Mouse (Mus musculus) right cerebral cortex, postnatal 10 days (tissue): Measurements from ENCODE around the gene Tspyl3.
"Not testable (repeated sequence)": the region's sequence is repeated elsewhere in the genome, so short reads cannot be mapped to it uniquely, and the experiment has no call there.

Experiments
- DNase-seq, 2 experiments: peaks; one replicate each; pipeline ENCODE4 v3.0.0; 2021; ENCODE audit warnings: low spot score in 2 of 2

The Tspyl3 gene

GRCm38 (mm10) chr2:153224946-153225594, at the start of gene Tspyl3:
Gene Tspyl3, minus strand, starts transcription at chr2:153225441.
- peak; percentile 78 to 85 for DNase-seq

- DNase-seq, result no peak
Observed at GRCm38 (mm10) chr2:153274919-153275247, 49.6 kb upstream of the Tspyl3 start.

GRCm38 (mm10) chr2:153274200-153274918, 49.1 kb upstream of the Tspyl3 start:
- DNase-seq, result not testable (repeated sequence)

DNA sequence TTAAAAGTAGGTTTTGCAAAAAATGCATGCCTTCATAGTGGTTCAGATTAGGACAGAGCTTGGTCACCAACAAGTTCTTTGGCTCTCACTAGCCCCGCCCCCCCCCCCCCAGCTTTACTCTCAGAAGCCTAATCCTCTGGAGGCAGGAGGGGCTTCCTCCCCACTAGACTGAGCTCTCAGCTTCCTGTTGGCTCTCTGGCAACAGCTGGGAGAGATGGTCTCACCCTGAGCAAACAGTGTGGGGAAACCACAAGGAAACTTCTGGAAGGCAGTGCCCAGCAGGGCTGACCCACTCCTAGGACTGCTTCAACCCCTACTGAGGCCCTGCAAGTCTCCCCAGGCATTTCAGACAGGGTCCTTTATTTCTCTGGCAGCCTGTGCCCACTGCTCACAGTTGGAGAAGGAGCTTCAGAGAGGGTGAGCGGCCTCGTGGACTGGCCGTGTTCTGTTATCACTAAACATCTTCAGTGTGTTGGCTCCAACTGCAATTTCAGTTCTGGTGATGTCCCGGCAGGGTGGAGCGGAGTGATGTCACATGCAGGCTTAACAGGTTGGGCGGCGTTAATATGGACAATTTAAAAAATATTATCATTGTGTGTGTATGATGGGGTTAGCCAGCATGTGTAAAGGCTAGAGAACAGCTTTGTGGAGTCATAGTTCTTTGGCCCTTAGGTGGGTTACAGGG, 45.1 kb upstream of the Tspyl3 start:
- DNase-seq, result not testable (repeated sequence)

GRCm38 (mm10) chr2:153267331-153267730, 42.1 kb upstream of the Tspyl3 start:
- DNase-seq, result no peak

GRCm38 (mm10) chr2:153263053-153263452, 37.8 kb upstream of the Tspyl3 start:
- DNase-seq, result no peak

DNA sequence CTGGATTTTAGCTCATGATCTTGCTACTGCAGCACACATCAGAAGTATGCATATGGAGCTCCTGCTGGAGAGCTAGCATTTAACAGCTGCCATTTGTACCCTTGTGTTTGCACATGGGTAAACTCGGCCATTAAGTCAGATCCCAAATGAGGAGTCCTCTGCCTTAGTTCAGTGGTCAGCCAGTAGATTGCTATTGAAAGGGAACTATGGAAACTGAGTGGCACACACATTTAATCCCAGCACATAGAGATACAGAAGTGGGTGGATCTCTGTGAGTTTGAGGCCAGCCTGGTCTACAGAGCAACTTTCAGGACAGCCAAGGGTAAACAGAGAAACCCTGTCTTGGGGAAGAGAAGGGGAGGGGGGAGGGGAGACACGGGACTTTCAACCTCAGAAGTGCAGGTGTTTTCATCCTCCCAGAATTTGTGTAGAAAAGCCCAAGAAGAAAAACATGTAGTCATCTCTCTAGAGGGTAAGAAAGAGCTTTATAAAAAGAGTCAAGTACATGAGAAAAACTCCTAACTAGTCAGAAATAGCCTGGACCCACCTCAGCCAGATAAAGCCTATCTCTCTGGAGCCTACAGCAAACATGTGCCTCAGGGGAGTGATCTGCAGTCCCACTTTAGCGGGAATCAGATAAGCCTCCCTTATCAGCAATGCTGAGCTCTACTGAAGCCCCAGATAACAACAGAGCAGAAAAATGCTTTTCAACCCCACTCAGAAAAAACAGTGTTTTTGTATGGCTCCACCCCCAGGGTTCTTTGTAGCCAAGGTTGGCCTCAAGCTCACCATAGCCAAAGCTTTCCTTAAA, 34.8 kb upstream of the Tspyl3 start:
- DNase-seq, result no peak

DNA sequence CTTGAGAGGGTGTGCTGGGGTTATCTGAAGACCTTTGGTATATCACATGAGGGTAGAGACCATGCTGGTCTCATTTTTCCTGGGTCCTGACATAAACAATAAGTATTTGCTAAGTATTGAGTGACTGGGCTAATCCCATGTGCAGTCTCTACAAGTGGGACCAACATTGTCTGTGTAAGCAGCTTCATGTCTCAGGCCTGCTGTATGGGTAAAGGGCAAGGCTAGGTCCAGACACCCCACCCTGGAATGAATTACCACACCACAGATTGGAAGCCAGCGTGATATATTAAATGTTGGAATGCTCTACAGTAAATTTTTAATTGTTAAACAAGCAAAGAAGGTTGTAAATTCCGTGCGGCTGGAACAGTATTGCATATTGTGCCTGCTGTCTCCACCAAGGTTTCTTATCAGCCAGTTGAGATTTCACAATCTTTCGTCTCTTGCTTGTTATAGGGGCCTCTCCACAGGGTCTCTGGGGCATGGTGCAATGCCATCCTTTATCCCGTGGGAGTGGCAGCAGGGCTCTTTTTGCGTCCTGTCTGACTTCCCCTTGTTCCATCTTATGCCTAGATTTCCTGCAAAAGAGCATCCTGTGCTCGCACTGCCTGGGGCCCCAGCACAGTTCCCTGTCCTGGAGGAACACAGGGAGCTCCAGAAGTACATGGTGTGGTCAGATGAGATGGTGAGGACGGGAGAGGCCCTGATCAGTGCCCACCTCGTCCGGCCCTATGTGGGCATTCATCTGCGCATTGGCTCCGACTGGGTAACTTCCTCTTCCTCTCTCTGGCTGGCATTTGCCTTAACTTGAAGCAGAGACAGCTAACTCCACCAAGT, 34.0 kb upstream of the Tspyl3 start:
- no peak for DNase-seq

DNA sequence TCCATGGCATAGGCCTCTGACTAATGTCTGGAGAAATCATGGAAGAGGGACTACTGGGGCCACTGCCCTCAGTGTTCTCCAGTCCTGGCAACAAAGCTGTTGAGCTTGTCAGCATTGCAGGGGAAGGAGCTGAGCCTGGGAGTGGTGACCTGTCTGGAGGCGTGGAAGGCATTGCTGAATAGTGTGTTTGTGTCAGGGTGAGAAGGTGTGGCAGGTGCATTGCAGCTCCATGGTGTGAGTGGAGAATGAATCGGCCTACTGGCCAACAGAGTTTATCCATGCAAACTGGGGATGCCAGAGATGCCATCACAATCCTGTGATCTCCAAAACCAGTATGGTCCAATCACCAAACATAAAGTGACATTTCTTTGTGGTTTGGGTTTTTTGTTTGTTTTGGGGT, 31.4 kb upstream of the Tspyl3 start:
- no peak for DNase-seq

GRCm38 (mm10) chr2:153249751-153250150, 24.5 kb upstream of the Tspyl3 start:
- no peak for DNase-seq

- no peak for DNase-seq
Observed at GRCm38 (mm10) chr2:153242156-153242555, 16.9 kb upstream of the Tspyl3 start.

DNA sequence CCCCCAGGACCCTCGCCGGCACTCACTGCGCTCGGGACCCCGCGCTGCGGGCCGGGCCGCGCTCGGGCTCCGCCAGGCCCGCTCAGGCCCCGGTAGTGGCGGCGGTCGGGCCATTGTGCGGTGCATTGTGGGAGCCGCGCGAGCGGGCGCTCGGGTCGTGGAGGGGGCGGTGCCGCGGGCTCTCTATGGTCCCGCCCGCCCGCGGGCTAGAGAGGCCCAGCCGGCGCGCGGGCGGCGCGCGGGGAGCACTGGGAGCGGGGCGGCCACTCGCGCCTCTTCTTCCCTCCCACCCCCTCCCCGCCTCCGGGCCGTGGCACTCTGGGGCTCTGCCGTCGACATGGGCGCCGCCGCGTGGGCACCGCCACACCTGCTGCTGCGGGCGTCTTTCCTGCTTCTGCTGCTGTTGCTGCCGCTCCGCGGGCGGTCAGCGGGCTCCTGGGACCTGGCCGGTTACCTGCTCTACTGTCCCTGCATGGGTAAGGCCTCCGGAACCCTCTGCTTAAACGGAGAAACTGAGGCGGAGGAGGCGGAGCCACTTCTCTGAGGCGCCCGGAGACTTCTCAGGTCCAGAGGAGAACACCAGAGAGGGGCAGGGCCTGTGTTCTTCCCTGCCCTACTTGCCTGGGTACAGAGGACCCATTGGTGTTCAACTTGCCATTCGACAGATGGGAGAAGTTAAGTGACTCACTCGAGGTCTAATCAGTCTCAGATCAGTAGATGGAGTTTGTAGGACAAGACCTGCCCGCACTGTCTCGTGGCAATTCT, 16.2 kb upstream of the Tspyl3 start, which contains the start of the genes Plagl2 and Pofut1:
TSS of gene Plagl2 (minus strand) at position 177 of the 765 bp plus-strand sequence.
TSS of gene Pofut1 (plus strand) at position 284 of the 765 bp plus-strand sequence.
- DNase-seq, result peak; percentile 92 to 93

DNA sequence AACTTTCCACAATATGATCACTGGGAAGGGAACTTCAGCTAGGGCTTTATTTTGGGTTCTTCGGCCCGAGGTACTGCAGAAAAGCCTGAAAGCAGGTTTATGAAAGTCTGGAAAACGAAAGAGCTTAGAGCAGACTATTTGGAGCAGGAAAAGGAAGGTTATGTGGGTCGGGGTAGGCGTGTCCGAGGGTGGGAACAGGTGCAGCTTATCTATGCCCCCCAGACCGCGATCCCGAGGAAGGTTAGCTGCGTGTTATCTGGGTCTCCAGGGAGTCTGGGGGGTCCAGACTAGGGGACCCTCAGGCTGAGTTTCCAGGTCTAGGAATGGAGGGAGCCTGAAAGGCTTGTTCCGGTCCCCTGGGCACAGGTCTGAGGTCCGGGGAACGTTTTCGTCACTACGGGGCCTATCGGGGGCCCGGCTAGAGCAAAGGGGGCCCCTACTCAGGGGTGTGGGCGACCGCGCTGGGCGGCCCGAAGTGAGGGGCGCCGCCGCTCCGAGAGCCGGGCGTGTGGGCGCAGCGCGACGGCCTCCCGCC, 15.5 kb upstream of the Tspyl3 start:
- no peak for DNase-seq

DNA sequence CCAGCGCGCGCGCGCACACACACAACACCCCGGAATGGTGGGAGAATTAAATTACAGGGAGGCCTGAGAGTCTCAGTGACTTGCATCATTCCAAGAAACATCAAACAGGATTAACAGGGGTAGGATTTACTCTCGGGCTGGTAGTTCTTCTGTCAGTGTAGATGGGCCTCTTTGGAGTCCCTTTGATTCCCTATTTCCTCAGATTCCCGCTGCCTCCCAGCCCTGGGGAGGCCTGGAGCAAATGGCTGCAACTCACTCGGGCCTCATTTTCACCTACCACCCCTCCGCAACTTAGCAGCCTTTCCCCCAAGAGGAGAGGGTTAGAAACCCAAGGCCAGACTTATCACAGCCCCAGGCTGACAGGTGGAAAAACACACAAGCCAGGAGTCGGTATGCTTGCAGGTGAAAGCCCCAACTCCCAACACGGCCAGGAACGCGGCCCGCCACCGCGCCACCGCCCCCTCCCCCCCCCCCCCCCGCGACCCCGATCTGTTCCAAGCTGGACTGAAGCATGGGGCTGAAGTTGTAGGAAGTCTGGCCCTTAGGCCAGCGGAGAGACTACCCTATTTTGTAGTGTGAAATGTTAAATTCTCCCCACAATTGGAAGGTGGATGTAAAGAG, 14.7 kb upstream of the Tspyl3 start:
- DNase-seq, result no peak

DNA sequence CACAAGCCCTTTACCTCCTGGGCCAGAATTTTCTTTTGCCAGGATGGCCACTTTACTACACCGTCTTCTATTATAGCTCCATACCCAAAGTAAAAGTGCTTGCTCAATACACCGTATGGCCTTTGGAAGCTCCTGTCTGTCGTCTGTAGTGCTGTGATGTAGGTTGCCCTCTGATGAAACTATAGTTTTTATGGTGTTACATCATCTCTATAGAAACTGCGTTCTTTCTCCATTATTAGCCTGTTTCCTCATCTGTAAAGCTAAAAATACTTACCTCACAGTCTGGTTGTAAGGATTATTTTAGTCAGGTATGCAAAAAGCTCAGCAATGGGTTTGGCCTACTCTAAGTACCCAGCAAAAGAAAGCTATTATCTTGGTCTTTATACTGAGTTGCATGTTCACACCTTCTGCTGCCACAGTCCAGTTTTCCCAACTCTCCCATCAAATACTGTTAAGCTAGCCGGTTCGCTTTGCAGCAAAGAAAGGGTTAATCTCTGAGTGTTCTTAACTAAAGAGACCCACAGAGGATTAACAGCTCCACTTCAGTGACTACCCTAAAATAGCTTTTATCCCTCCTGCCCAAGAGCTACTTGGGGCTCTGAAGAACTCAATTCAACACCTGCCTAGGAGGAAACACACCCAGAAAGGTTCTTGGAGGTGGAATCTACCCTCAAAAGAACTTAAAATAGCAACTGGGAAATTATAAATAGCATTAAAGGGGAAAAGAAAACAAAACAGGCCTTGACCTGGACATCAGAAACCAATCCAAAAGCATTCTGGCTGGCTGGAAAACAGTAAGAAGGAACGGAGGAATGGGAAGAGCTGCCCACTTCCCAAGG, 14.0 kb upstream of the Tspyl3 start:
- DNase-seq, result no peak

DNA sequence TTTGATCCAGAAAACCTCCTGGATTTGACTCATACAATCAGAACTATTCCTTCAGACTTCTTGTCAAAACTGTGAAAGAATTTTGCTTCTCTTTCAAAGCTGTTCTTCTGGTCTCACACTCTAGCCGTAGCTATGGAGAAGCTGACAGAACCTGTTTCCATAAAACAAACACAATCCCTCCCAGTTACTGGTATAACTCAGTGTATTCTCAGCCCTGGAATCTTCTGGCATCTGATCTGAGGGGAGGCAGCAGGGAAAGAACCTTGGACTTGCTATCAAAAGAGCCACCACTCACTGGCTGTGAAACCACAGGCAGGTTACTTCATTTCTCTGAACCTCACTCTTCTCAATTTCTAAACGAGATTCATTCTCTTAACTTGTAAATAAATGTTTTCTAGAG, 13.2 kb upstream of the Tspyl3 start:
- no peak for DNase-seq

- DNase-seq, result no peak
Observed at GRCm38 (mm10) chr2:153237891-153238290, 12.7 kb upstream of the Tspyl3 start.

GRCm38 (mm10) chr2:153237193-153237592, 12.0 kb upstream of the Tspyl3 start:
- no peak for DNase-seq

DNA sequence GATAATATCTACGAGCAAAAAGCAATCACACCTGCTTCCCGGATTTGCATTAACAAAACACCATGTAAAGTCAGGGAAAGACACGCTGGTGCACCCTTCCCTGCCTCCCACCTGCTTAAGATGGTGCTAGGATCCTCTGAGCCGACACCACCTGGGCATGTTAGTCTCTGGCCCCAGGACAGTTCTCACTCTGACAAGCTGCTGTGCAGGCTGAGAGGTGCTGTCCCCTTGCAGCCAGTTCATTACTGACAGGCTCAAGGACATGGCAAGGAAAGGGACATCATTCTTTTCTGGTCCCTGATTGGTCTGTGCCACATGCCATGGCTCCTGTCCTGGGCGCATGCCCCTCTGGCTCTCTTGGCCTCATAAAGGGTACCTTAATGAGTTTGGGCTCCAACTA, 3.3 kb upstream of the Tspyl3 start:
- no peak for DNase-seq
